Comparison of ENCODE assay signal across 22 mouse cellular contexts in genomic region chr9:118710625-118711024, GRCm38 (mm10).
A peak's percentile ranks its signal among the peaks of the same experiment; 100 is the strongest.
DNase-seq lines count a peak whose midpoint lies in the region; ATAC-seq lines count a peak whose summit lies in the region.
"Had no signal": no experiment of that assay in that cellular context is flagged by ENCODE, and none has a peak within 500 bp of the region (broad histone marks: within the 10 kb centered on the region; RNA-seq: fewer than 3 reads in every experiment).

No protein-coding gene starts in this region.

- DNase-seq in kidney, adult 18-20 months, result peak; percentile 17
- peak; percentile 61 for DNase-seq in kidney, postnatal 10 days
- peak; percentile 48 to 66 for DNase-seq in kidney, postnatal 4 days
- peak; percentile 59 to 72 for DNase-seq in thymus, postnatal 36 days
- DNase-seq in cerebellum, postnatal 4 days (ENCODE audit: low spot score in 2 of 2), result no peak
- DNase-seq in gastrocnemius, adult 8-10 months (ENCODE audit: low spot score in 2 of 2), result no peak
- DNase-seq: adrenal gland, adult 2 months; cerebellum, adult 11 months; cerebellum, postnatal 10 days; forebrain, postnatal 0 days; heart, postnatal 4 days; left cerebral cortex, postnatal 4 days; liver had no signal

- H3K27me3 ChIP-seq in kidney, embryonic 14.5 days (ENCODE audit: control insufficient read depth, insufficient read depth, low read length), result no peaks in the 10 kb centered on the region
- H3K27me3 ChIP-seq: liver, embryonic 15.5 days; midbrain, embryonic 12.5 days; neural tube, embryonic 15.5 days had no signal

- ATAC-seq in kidney, embryonic 14.5 days (ENCODE audit: low FRiP score, low TSS enrichment), result no peak
- ATAC-seq: forebrain, postnatal 0 days; inflammation-experienced regulatory T-cells, adult 6 months had no signal

- peaks cover 11% of the 10 kb centered on the region; the same call in 1 of the 2 replicates for H3K36me3 ChIP-seq in kidney, embryonic 14.5 days (ENCODE audit: control insufficient read depth, insufficient read depth, low read length)
- H3K36me3 ChIP-seq: liver, embryonic 15.5 days; midbrain, embryonic 12.5 days; neural tube, embryonic 15.5 days had no signal

- 37% methylated on average over 9 of the region's 9 CpGs for WGBS in kidney, embryonic 14.5 days

- H3K9ac ChIP-seq in kidney, embryonic 14.5 days (ENCODE audit: low read depth, low read length), result no peak overlapping the region
- H3K9ac ChIP-seq: forebrain, postnatal 0 days; hindbrain, embryonic 14.5 days; liver, embryonic 15.5 days; midbrain, embryonic 12.5 days; neural tube, embryonic 15.5 days had no signal

- no peak overlapping the region for H3K27ac ChIP-seq in kidney, embryonic 14.5 days (ENCODE audit: low read depth, low read length)
- H3K27ac ChIP-seq: forebrain, embryonic 10.5 days; hindbrain, embryonic 14.5 days; left cerebral cortex, adult 2 months; liver, embryonic 15.5 days; macrophage; midbrain, embryonic 12.5 days; neural tube, embryonic 15.5 days had no signal

- H3K4me1 ChIP-seq in kidney, embryonic 14.5 days (ENCODE audit: control insufficient read depth, insufficient read depth, low read length), result peaks cover 9% of the 10 kb centered on the region
- H3K4me1 ChIP-seq: forebrain, embryonic 10.5 days; midbrain, embryonic 12.5 days had no signal

- no peaks in the 10 kb centered on the region for H3K9me3 ChIP-seq in kidney, embryonic 14.5 days (ENCODE audit: control insufficient read depth, low read length)
- H3K9me3 ChIP-seq: liver, embryonic 15.5 days; midbrain, embryonic 12.5 days; neural tube, embryonic 15.5 days had no signal

- H3K4me2 ChIP-seq in kidney, embryonic 14.5 days (replicated peaks; ENCODE audit: low read depth, low read length), result no peak overlapping the region
- H3K4me2 ChIP-seq: hindbrain, embryonic 14.5 days; liver, embryonic 15.5 days; midbrain, embryonic 12.5 days; neural tube, embryonic 15.5 days had no signal

- H3K4me3 ChIP-seq in kidney, embryonic 14.5 days (ENCODE audit: low read length), result no peak overlapping the region
- H3K4me3 ChIP-seq: forebrain, embryonic 10.5 days; left cerebral cortex, adult 2 months; liver, embryonic 15.5 days; midbrain, embryonic 12.5 days; neural tube, embryonic 15.5 days had no signal

Comparison
In these comparisons a context has a peak if more than half of its experiments do, and no peak if none do; other contexts are left out.
1. DNase-seq: peak in kidney, adult 18-20 months (single experiment), kidney, postnatal 10 days (single experiment), kidney, postnatal 4 days (2 of 2) and thymus, postnatal 36 days (2 of 2); none in cerebellum, postnatal 4 days (0 of 2) and gastrocnemius, adult 8-10 months (0 of 2).